Mouse (Mus musculus) thymus, adult 2 months (tissue): ENCODE results near the gene Chst11. TPM values are rescaled to one million over a fixed set of nuclear protein-coding genes. Genes with fewer than 3 reads are reported as not detected.

ENCODE experiments used
- DNase-seq: peaks from one replicate; pipeline ENCODE4 v3.0.0; 2021
- H3K27ac ChIP-seq: fragments of 200-500 bp; 2 replicates; pipeline ENCODE4 v1.5.1; 2012; ENCODE audit warnings: low read length, control low read depth; ENCODE audit not compliant: control insufficient read depth, insufficient read depth
- H3K27me3 ChIP-seq: fragments of 200-500 bp; 2 replicates; pipeline ENCODE4 v1.6.1; 2012; ENCODE audit warnings: mild to moderate bottlenecking, low read length, moderate library complexity, mixed read lengths; ENCODE audit not compliant: control insufficient read depth, insufficient read depth
- H3K36me3 ChIP-seq: fragments of 200-500 bp; 2 replicates; pipeline ENCODE4 v1.6.1; 2012; ENCODE audit warnings: mild to moderate bottlenecking, low read length, moderate library complexity; ENCODE audit not compliant: control insufficient read depth, insufficient read depth
- H3K4me1 ChIP-seq: fragments of 200-500 bp; replicated peaks from 2 replicates; pipeline ENCODE4 v1.6.1; 2012; ENCODE audit warnings: low read length; ENCODE audit not compliant: control insufficient read depth, insufficient read depth
- H3K4me3 ChIP-seq: fragments of 200-500 bp; 2 replicates; pipeline ENCODE4 v1.5.1; 2012; ENCODE audit warnings: mild to moderate bottlenecking, low read length, control low read depth, moderate library complexity; ENCODE audit not compliant: control insufficient read depth, insufficient read depth
- CTCF ChIP-seq: fragments of 200-500 bp; IDR thresholded peaks from 2 replicates; pipeline ENCODE4 v1.5.1; 2012; ENCODE audit warnings: mild to moderate bottlenecking, control low read depth, low read length, moderate library complexity, borderline replicate concordance; ENCODE audit not compliant: control insufficient read depth, poor library complexity, insufficient read depth; ENCODE audit errors: extremely low read depth
- POLR2A ChIP-seq: fragments of 200-500 bp; IDR thresholded peaks from 2 replicates; pipeline ENCODE4 v1.6.1; 2012; ENCODE audit warnings: mild to moderate bottlenecking, low read length, control low read depth, moderate library complexity; ENCODE audit not compliant: control insufficient read depth, poor library complexity, insufficient read depth; ENCODE audit errors: extremely low read depth
- WGBS: fragments of 180-500 bp; shearing (Covaris S2); methylation state at CpG from one replicate; pipeline ENCODE4 v1.1.7; 2018; 5-methylcytosine and 5-hydroxymethylcytosine counted together
- polyA plus RNA-seq: library from polyadenylated mRNA; depleted of rRNA; stranded (reverse); fragments of >200 nt; gene quantifications from 2 replicates; pipeline ENCODE4 v1.2.3, GENCODE M21; 2012

Chst11 gene
- polyA plus RNA-seq, 1 experiment: 19.4 TPM

DNA sequence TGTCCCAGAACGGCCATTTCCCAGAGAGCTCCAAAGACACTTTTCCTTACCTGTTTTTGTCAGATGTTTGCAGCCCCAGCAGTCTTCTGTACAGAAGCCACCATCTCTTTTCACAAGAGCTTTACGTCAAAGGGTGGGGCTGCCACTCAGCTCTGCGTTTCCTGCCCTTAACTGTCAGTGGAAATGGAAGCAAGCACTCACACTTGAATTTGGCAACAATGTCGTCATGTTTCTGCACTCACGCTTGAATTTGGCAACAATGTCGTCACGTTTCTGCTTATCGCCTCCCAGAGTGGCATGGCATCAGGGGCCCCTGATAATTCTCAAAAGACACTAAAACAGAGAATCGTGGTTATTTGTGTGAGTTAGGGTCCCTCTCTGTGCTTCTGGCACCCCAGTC lies 168.6 kb downstream of the Chst11 start:
- no peaks in the 10 kb centered on the region for H3K27me3 ChIP-seq
- peaks cover 11% of the 10 kb centered on the region for H3K4me1 ChIP-seq
- no peaks in the 10 kb centered on the region for H3K36me3 ChIP-seq
- DNase-seq: peak; percentile 44
- H3K4me3 ChIP-seq: no peak overlapping the region
- H3K27ac ChIP-seq: peak overlapping the region; percentile 56; the same call in 1 of the 2 replicates
- TF ChIP-seq POLR2A (0 out of 2 replicates have a peak, but pooled peaks have one; percentile 19), CTCF (no peak)
- 43% methylated on average over 9 of the region's 9 CpGs for WGBS

DNA sequence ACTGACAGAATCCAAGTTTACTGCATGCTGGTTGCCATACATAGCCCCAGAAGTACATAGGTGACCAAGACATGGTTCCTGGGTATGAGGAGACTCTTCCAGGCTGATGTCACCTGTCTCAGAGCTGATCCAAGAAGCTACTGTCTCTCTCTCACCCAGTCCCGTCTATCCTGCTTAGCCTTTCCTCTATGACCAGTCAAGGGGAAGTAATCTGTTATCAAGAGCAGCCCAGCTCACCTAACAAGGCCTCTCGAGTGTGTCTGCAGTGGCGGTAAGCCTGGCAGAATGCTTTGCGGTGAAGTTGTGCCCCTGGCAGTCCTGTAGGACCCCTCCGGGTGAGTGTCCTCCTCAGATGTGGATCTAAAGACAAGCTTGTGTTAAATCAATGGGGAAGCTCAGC lies 172.0 kb downstream of the Chst11 start:
- H3K36me3 ChIP-seq: no peaks in the 10 kb centered on the region

DNA sequence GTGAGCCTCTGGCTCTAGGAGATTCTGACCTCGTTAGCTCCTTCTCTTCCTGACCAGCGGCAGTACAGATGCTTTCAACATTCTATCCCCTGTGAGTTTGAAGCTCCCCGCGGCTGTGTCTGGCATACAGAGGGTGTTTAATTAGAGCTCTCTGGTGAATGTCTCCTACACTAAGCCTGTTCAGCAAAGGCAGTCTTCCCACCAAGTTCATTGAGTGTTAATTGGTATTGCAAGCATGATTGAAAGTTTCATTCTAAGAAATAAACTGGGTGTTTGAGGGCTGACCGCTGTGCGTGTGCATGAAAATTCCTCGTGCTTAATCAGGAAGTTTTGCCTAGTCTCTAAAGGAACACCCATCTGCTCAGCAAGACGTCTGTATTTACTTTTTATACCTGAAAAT lies 173.0 kb downstream of the Chst11 start:
- Histone ChIP-seq H3K4me3 (no peak overlapping the region), H3K27ac (no peak overlapping the region), H3K4me1 (peaks cover 20% of the 10 kb centered on the region), H3K27me3 (no peaks in the 10 kb centered on the region), H3K36me3 (no peaks in the 10 kb centered on the region)
- TF ChIP-seq POLR2A (no peak), CTCF (no peak)
- WGBS: 91% methylated on average over 8 of the region's 8 CpGs
- DNase-seq: no peak

More for the DNA sequence above, 172.0 kb downstream of the Chst11 start:
- Histone ChIP-seq H3K27ac (no peak overlapping the region), H3K4me3 (no peak overlapping the region), H3K4me1 (peaks cover 21% of the 10 kb centered on the region), H3K27me3 (no peaks in the 10 kb centered on the region)
- WGBS: 96% methylated on average over 5 of the region's 5 CpGs
- TF ChIP-seq POLR2A (no peak), CTCF (no peak)
- no peak for DNase-seq

DNA sequence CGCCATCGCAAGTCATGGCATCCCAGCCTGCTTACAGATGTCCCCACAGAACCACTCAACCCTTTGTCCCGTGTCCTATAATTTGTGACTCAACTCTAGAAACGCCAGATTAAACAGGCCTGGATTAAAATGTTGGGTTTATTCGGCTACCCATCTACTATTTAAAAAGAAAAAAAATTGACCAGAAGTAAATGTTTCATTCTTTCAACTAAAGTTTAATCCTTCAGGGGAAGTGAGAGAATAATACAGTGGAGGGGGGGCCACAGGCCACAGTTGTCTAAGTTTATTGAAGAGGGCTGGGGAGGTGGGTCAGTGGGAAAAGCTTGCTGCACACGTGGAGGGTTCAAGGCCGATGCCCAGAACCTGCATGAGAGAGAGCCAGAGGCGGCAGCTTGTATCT lies 173.9 kb downstream of the Chst11 start:
- no peaks in the 10 kb centered on the region for H3K27me3 ChIP-seq
- H3K4me1 ChIP-seq: peaks cover 15% of the 10 kb centered on the region
- WGBS: 93% methylated on average over 8 of the region's 8 CpGs
- H3K36me3 ChIP-seq: no peaks in the 10 kb centered on the region
- TF ChIP-seq CTCF (no peak), POLR2A (no peak)
- no peak overlapping the region for H3K27ac ChIP-seq
- no peak overlapping the region for H3K4me3 ChIP-seq
- no peak for DNase-seq

DNA sequence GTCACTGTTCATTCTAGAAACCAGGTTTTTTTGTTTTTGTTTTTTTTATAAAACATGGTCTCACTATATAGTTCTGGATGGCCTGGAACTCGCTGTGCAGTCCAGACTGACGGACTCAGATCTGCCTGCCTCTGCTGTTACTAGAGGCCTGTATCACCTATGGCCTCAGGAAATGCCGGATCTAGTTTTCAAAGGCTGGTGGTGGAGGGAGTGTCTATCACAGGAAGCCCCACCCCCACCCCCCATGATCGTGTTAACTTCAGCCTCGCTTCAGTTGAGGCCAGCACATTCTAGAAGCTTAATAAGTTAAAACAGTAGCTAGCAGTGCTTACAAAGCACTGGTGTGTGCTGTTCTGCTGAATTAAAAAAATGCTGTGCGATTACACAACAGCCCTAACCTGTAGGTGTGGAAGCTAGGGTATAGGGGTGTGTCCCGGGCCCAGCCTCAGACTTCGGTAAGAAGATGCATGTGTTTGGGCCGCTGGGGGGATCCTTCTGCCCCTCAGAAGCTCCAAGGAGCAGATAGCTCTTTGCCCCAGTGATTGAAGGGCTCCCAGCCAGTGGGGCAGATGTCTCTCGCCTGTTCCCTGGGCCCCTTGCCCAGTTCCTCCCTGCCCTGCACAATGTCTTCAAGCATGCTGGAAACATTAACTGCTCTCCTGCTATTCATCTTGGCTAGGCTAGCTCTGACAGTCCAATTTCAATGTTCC lies 176.5 kb downstream of the Chst11 start:
- Histone ChIP-seq H3K36me3 (no peaks in the 10 kb centered on the region), H3K27me3 (no peaks in the 10 kb centered on the region), H3K4me3 (no peak overlapping the region), H3K27ac (no peak overlapping the region), H3K4me1 (peaks cover 14% of the 10 kb centered on the region)
- DNase-seq: no peak
- WGBS: 39% methylated on average over 10 of the region's 10 CpGs
- no peak for TF ChIP-seq CTCF
- TF ChIP-seq POLR2A: no peak

DNA sequence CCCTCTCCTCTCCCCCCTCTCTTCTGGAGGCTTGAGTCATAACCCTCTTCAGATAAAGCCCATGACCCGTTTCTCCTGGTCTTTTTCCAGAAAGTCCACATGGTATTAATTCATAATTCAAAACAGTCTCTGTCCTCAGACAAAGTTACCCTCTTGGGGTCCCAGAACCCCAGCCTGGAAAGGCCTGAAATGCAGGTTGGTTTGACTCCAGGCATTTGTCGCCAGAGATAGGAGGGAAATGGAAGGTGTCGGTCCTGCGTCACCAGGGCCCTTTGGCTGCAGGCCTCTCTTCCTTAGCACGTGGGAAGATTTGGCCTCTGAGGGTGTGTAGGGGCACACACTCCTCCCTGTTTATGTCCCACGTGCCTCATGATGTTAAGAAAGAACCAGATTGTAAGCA lies 178.6 kb downstream of the Chst11 start:
- Histone ChIP-seq H3K4me1 (peaks cover 17% of the 10 kb centered on the region), H3K27ac (no peak overlapping the region), H3K4me3 (no peak overlapping the region), H3K36me3 (no peaks in the 10 kb centered on the region), H3K27me3 (no peaks in the 10 kb centered on the region)
- DNase-seq: no peak
- TF ChIP-seq CTCF (no peak), POLR2A (no peak)
- WGBS: 92% methylated on average over 6 of the region's 6 CpGs

DNA sequence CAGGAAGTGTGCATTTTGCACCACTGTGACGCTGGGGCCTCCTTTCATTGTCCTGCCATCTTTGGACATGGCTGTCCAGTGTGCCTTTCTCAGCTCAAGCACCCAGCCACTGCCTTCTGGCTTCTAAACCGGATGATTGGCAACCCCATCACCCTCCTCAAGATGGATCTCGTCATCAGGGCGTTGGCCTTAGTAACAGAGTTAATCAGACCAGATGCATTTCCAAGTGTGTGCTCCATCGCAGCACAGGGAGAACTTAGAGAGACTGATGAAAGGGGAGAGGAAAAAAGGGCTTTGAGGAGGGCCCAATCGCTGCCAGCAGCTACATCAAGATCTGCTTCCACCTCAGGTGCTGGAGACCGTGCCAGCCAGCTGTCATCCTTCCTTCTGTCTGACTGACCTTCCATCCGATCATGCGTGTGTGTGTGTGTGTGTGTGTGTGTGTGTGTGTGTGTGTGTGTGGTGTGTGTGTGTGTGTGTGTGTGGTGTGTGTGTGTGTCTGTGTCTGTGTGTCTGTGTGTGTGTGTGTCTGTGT lies 179.7 kb downstream of the Chst11 start:
- TF ChIP-seq POLR2A (no peak), CTCF (no peak)
- H3K27me3 ChIP-seq: no peaks in the 10 kb centered on the region
- 85% methylated on average over 9 of the region's 9 CpGs for WGBS
- no peak overlapping the region for H3K27ac ChIP-seq
- no peak overlapping the region for H3K4me3 ChIP-seq
- DNase-seq: no peak
- H3K36me3 ChIP-seq: no peaks in the 10 kb centered on the region
- H3K4me1 ChIP-seq: peaks cover 17% of the 10 kb centered on the region
